Mouse (Mus musculus) kidney, postnatal 0 days (tissue): ENCODE data around the gene Gsta1. TPM values are rescaled to one million over a fixed set of nuclear protein-coding genes. Genes with fewer than 3 reads are reported as not detected.
A peak's percentile ranks its signal among the peaks of the same experiment; 100 is the strongest.

Experiments used
- ATAC-seq: fragments of 200-750 bp; cut with Nextera tagmentation; replicated peaks from 2 replicates; pipeline ENCODE4 v1.8.0; 2017; ENCODE audit warnings: low read depth, moderate number of reproducible peaks, moderate TSS enrichment, moderate library complexity; ENCODE audit not compliant: low FRiP score
- DNase-seq: peaks from one replicate; pipeline ENCODE4 v3.0.0-alpha.2; 2016; ENCODE audit warnings: low spot score
- H3K27ac ChIP-seq: fragments of 300-500 bp; sonication (generic); 2 replicates; pipeline ENCODE4 v1.5.1; 2014; ENCODE audit warnings: mild to moderate bottlenecking
- H3K27me3 ChIP-seq: fragments of 300-500 bp; sonication (generic); 2 replicates; pipeline ENCODE4 v1.6.1; 2014; ENCODE audit warnings: low read length, mixed read lengths; ENCODE audit not compliant: insufficient read depth
- H3K36me3 ChIP-seq: fragments of 300-500 bp; sonication (generic); 2 replicates; pipeline ENCODE4 v1.6.1; 2014; ENCODE audit warnings: low read length, mixed read lengths; ENCODE audit not compliant: insufficient read depth
- H3K4me1 ChIP-seq: fragments of 300-500 bp; sonication (generic); replicated peaks from 2 replicates; pipeline ENCODE4 v1.6.1; 2014; ENCODE audit warnings: antibody characterized with exemption, low read length, mixed read lengths; ENCODE audit not compliant: insufficient read depth
- H3K4me2 ChIP-seq: fragments of 300-500 bp; sonication (generic); 2 replicates; pipeline ENCODE4 v1.6.1; 2014; ENCODE audit warnings: mild to moderate bottlenecking, low read length, moderate library complexity, mixed read lengths
- H3K4me3 ChIP-seq: fragments of 300-500 bp; sonication (generic); replicated peaks from 2 replicates; pipeline ENCODE4 v1.5.1; 2014; ENCODE audit warnings: low read depth, low read length
- H3K9ac ChIP-seq: fragments of 300-500 bp; sonication (generic); 2 replicates; pipeline ENCODE4 v1.6.1; 2014; ENCODE audit warnings: low read depth, low read length
- H3K9me3 ChIP-seq: fragments of 300-500 bp; sonication (generic); replicated peaks from 2 replicates; pipeline ENCODE4 v1.6.1; 2016; ENCODE audit warnings: low read length, inconsistent platforms, mixed read lengths
- CTCF ChIP-seq: IDR thresholded peaks from 2 replicates; pipeline ENCODE4 v1.5.1; 2016; ENCODE audit warnings: antibody characterized with exemption, low read depth, mild to moderate bottlenecking, moderate library complexity
- WGBS: fragments of 180-500 bp; shearing (Covaris S2); extraction: QIAGEN DNeasy Blood & Tissue Kit; methylation state at CpG from one replicate; pipeline ENCODE4 v1.1.7; 2014; 5-methylcytosine and 5-hydroxymethylcytosine counted together
- polyA plus RNA-seq: library from polyadenylated mRNA; unstranded; fragments of >200 nt; fragmentation: Nextera tagmentation; extraction: Ambion mirVana; gene quantifications from 2 replicates; pipeline ENCODE4 v1.2.1, GENCODE M21; 2015

Gsta1 gene
- polyA plus RNA-seq, 1 experiment from 2014 or later, result 33.9 TPM

- no peak overlapping the region for H3K4me3 ChIP-seq
Measured at GRCm38 (mm10) chr9:78193902-78194597, 36.4 kb upstream of the Gsta1 start.

GRCm38 (mm10) chr9:78195034-78195433, 35.4 kb upstream of the Gsta1 start:
- no peak overlapping the region for H3K27ac ChIP-seq
- no peak for TF ChIP-seq CTCF
- H3K4me1 ChIP-seq, result 0 out of 2 replicates have a peak, but pooled peaks cover 4% of the 10 kb centered on the region
- DNase-seq, result no peak
- no peak overlapping the region for H3K4me2 ChIP-seq
- ATAC-seq, result no peak
- no peaks in the 10 kb centered on the region for H3K27me3 ChIP-seq
- 0 out of 2 replicates have a peak, but pooled peaks cover 5% of the 10 kb centered on the region for H3K36me3 ChIP-seq
- H3K9me3 ChIP-seq, result no peaks in the 10 kb centered on the region
- WGBS, result 76% methylated on average over 11 of the region's 11 CpGs
- no peak overlapping the region for H3K9ac ChIP-seq
- H3K4me3 ChIP-seq, result no peak overlapping the region

More at GRCm38 (mm10) chr9:78193902-78194597, 36.4 kb upstream of the Gsta1 start:
- H3K9ac ChIP-seq, result no peak overlapping the region
- H3K4me2 ChIP-seq, result peak overlapping the region; percentile 23; the same call in 1 of the 2 replicates
- 40% methylated on average over 9 of the region's 9 CpGs for WGBS
- peak; percentile 92 for TF ChIP-seq CTCF
- H3K27ac ChIP-seq, result no peak overlapping the region
- DNase-seq, result peak; percentile 94
- H3K9me3 ChIP-seq, result no peaks in the 10 kb centered on the region
- H3K27me3 ChIP-seq, result no peaks in the 10 kb centered on the region
- H3K36me3 ChIP-seq, result 0 out of 2 replicates have a peak, but pooled peaks cover 5% of the 10 kb centered on the region
- 0 out of 2 replicates have a peak, but pooled peaks cover 4% of the 10 kb centered on the region for H3K4me1 ChIP-seq
- ATAC-seq, result peak; percentile 25; the same call in 1 of the 2 replicates

- Histone ChIP-seq H3K27ac (no peak overlapping the region), H3K4me3 (no peak overlapping the region), H3K9ac (no peak overlapping the region), H3K27me3 (no peaks in the 10 kb centered on the region), H3K36me3 (0 out of 2 replicates have a peak, but pooled peaks cover 5% of the 10 kb centered on the region), H3K4me2 (no peak overlapping the region), H3K4me1 (no peaks in the 10 kb centered on the region), H3K9me3 (no peaks in the 10 kb centered on the region)
- 95% methylated on average over 9 of the region's 9 CpGs for WGBS
- TF ChIP-seq CTCF, result no peak
- DNase-seq, result no peak
- no peak for ATAC-seq
Measured at GRCm38 (mm10) chr9:78197801-78198200, 32.7 kb upstream of the Gsta1 start.

GRCm38 (mm10) chr9:78204194-78204593, 26.3 kb upstream of the Gsta1 start:
- peak; percentile 36 for DNase-seq
- TF ChIP-seq CTCF, result no peak
- no peaks in the 10 kb centered on the region for H3K9me3 ChIP-seq
- no peak overlapping the region for H3K4me2 ChIP-seq
- no peak overlapping the region for H3K4me3 ChIP-seq
- no peaks in the 10 kb centered on the region for H3K27me3 ChIP-seq
- H3K4me1 ChIP-seq, result no peaks in the 10 kb centered on the region
- no peak overlapping the region for H3K9ac ChIP-seq
- 72% methylated on average over 6 of the region's 6 CpGs for WGBS
- H3K27ac ChIP-seq, result peak overlapping the region; percentile 27; the same call in 1 of the 2 replicates
- H3K36me3 ChIP-seq, result no peaks in the 10 kb centered on the region
- no peak; the same call in 1 of the 2 replicates for ATAC-seq

GRCm38 (mm10) chr9:78208956-78209355, 21.5 kb upstream of the Gsta1 start:
- no peak overlapping the region for H3K4me3 ChIP-seq
- H3K36me3 ChIP-seq, result peaks cover 4% of the 10 kb centered on the region; the same call in 1 of the 2 replicates
- no peak overlapping the region for H3K4me2 ChIP-seq
- WGBS, result 45% methylated on average over 4 of the region's 4 CpGs
- no peak for ATAC-seq
- no peak for DNase-seq
- TF ChIP-seq CTCF, result no peak
- no peak overlapping the region for H3K27ac ChIP-seq
- no peaks in the 10 kb centered on the region for H3K27me3 ChIP-seq
- H3K9ac ChIP-seq, result no peak overlapping the region
- no peaks in the 10 kb centered on the region for H3K4me1 ChIP-seq
- H3K9me3 ChIP-seq, result no peaks in the 10 kb centered on the region

GRCm38 (mm10) chr9:78210079-78210478, 20.4 kb upstream of the Gsta1 start:
- H3K36me3 ChIP-seq, result peaks cover 4% of the 10 kb centered on the region; the same call in 1 of the 2 replicates
- no peaks in the 10 kb centered on the region for H3K27me3 ChIP-seq
- H3K4me3 ChIP-seq, result no peak overlapping the region
- H3K27ac ChIP-seq, result no peak overlapping the region
- no peaks in the 10 kb centered on the region for H3K9me3 ChIP-seq
- H3K9ac ChIP-seq, result no peak overlapping the region
- 90% methylated on average over 3 of the region's 3 CpGs for WGBS
- H3K4me1 ChIP-seq, result no peaks in the 10 kb centered on the region
- TF ChIP-seq CTCF, result no peak
- DNase-seq (no peak), ATAC-seq (no peak)
- no peak overlapping the region for H3K4me2 ChIP-seq
